Mouse (Mus musculus) R1 (cell line): ENCODE measurements at regions not wholly inside any gene's neighbourhood (a gene's known extent, or its start where the extent isn't known, plus 50 kb on each side); places are given as distances from the start of the nearest gene placed in this dataset.
A peak's percentile ranks its signal among the peaks of the same experiment; 100 is the strongest.

Experiments
- DNase-seq: peaks from one replicate; pipeline ENCODE4 v3.0.0-alpha.2; 2018; ENCODE audit warnings: low read depth, low spot score

- DNase-seq: peak; percentile 13
Observed at GRCm38 (mm10) chr1:35783427-35783826, 284.8 kb upstream of the Hs6st1 start.

- DNase-seq: no peak
Observed at GRCm38 (mm10) chr1:35786241-35786640, 282.0 kb upstream of the Hs6st1 start.

DNA sequence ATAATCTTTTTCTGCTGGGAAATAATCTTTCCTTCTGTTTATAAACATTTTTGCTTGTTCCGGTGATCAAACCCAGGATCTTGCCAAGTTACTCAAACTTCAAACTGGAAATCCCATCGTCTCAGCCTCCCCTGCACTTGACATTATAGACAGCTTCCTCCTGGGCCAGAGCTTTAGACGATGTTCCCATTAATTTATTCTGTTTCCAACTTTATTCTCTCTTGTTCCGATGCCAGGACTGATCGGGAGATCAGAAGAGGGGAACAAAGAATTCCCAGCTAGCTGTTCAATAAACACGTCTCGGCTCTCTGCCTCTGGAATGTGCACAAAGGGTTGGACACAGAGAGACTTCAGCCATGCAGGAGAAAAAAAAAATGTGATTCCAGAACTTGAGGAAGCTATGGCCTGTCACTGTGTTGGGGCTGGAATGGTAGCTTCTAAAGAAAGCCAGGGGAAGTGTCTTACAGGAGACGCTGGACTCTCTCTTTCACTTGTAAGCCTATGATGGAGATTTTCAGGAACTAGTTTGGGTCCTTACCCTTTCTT, 281.5 kb upstream of the Hs6st1 start:
- no peak for DNase-seq

DNA sequence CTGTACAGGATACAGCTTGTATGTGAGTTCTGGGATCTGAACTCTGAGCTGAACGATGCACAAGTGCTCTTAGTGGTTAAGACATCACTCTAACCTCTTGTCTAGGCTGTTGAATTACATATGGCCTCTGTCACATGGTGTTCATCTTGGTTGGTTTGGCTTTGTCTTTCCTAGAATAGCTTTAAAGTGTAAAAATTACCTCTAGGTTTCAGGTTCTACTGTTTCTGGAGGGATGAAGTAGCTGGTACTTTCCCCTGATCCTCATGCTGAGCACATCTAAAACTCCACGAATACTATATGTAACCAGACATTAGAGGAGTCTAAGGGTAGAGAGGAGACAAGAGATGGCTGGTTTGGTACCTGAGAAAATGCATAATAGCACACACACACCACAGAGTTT, 271.1 kb upstream of the Hs6st1 start:
- DNase-seq: no peak

DNA sequence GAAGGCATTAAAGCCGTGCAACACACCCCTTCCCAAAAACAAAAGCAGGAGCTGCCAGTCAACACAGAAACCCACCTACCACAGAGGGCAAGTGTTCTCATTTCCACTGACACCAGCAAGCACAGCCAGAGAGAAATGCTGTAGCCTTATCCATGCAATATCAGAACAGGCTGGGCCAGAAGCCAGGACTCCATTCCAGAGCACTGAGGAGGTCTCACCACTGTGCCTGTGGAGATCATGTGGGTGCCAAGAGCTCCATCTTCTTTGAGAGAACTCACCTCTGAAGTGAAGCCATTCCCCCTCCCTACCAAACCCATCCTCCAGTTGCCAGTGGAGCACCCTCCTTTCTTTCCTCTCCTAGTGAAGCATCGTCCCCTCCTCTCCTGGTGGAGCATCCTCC, 270.7 kb upstream of the Hs6st1 start:
- no peak for DNase-seq

DNA sequence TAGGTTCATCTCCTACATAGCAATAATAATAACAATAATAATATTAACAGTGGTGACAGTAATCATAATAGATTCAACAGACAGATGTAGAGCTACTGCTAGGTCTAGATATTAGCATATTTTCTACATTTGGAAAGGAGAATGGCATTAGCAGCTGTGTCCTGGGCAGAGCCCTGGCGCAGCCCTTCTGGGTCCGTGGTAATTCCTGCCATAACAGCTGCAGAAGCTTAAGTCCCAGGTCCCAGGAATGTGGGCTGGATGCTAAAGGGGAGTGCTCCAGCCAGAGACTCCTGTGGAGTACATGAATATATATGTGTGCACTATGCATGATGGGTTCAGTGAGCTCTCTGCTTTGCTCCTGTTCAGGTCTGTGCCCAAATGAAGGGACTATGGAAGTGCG, 262.7 kb upstream of the Hs6st1 start:
- no peak for DNase-seq

- no peak for DNase-seq
Observed at GRCm38 (mm10) chr1:35806329-35806728, 261.9 kb upstream of the Hs6st1 start.

DNA sequence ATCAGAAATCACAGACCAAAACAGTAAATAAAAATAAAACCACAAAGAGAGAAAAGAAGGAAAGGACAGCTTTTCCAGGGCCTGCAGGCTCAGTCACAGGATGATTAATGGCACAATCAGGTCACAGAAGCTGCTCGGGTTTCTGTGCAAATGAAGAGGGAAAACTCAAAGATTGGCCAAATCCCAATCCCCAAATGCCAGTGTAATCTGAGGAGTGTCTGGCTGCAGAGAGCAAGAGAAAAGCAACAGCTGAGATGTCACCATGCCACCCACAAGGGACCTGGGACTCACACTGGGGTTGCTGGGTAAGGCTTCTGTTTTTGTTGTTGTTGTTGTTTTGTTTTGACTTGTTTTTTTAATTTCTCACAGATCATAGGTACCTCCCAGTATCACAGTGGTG, 261.5 kb upstream of the Hs6st1 start:
- no peak for DNase-seq

- DNase-seq: no peak
Observed at GRCm38 (mm10) chr1:35808894-35809293, 259.3 kb upstream of the Hs6st1 start.

DNA sequence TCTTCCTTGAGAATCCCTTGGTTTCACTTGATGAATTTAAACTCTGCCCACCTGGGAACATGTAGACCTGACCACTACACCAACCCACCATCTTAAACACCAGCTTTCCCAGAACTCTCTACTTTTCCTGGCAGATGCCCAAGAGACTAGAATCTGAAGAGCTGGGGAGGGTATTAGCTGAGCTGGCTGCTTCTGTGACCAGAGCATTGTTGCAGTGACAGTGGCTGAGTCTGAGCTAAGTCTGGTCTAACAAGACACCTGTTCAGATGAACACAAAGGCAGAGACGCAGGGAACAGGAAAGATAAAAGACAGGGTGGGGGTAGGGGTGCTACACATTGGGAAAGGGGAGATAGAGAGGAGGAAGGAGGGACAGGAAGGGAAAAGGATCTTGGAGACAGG, 258.9 kb upstream of the Hs6st1 start:
- DNase-seq: no peak

DNA sequence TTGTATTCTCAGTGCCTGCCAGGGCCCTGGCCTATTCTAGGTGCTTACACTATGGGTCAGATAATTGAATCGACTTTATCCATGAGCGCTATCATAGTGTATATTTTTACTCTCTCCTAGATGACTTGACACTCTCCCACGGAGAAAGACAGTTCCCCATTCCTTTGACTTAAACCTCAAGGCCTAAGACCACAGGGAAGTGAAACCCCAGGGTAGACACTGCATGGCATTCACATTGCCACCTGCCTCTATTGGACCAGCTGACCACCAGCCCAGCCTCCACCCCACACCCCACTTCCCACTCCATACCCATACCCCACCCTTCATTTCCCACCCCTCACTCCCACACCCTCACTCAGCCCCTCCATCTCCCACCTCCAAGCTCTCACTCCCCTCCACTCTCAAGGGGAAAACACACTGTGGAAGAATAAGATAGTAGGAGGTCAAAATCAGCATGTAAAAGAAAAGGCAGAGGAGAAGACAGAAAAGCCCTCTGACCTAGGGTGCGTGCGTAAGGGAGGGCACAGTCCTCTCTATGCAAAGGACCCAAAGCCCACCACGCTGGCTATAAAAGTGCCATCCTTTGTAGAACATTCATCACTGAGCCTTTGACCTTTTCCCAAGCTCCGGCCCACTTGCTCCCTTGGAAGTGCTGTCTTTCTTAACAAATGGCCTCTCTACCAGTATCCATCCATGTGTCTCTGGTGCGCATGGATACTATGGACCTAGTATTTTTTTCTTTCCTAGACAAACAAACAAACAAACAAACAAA, 257.4 kb upstream of the Hs6st1 start:
- DNase-seq: no peak

DNA sequence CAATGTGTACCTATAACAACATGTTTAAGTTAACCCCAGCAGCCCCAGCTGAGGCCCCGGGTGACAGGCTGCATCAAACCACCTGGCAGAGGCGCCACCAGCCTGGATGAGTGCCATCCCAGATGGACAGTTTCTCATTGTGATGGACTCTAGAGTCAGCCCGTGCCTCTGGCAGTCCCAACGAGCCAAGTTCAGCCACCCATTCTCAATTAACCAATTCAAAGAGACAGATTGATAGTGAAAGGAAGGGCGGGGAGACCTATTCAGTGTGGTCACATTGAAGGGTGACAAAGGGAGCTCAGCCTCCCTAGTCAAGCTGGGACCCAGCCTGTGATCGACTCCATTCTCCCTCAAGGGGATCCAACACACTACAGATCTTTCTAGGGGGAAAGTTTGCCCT, 256.8 kb upstream of the Hs6st1 start:
- DNase-seq: no peak

GRCm38 (mm10) chr1:35811795-35812194, 256.4 kb upstream of the Hs6st1 start:
- DNase-seq: no peak

GRCm38 (mm10) chr1:35813625-35814024, 254.6 kb upstream of the Hs6st1 start:
- peak; percentile 27 for DNase-seq

GRCm38 (mm10) chr1:35814207-35814606, 254.0 kb upstream of the Hs6st1 start:
- no peak for DNase-seq

GRCm38 (mm10) chr1:35814751-35815150, 253.4 kb upstream of the Hs6st1 start:
- DNase-seq: no peak

GRCm38 (mm10) chr1:35821791-35822190, 246.4 kb upstream of the Hs6st1 start:
- DNase-seq: no peak

- DNase-seq: peak; percentile 88
Observed at GRCm38 (mm10) chr1:35822376-35823202, 245.6 kb upstream of the Hs6st1 start.

DNA sequence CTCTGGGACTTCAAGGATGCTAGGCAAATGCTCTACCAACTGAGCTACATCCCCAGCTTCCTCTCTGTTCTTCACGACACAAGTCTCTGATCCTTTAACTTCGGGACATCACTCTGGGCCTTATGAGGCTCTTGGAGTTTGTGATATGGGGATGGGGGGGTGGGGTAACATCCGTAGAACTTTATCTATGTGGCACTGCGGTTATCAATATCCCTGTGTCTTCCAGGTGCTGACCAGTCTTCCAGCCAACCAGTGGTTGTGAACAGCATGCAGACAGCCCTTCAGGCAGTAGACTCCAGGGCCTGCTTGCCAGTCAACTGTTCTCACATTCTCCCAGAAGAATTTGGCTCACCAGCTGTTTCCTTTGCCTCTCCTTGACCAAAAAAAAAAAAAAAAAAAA, 244.7 kb upstream of the Hs6st1 start:
- no peak for DNase-seq

DNA sequence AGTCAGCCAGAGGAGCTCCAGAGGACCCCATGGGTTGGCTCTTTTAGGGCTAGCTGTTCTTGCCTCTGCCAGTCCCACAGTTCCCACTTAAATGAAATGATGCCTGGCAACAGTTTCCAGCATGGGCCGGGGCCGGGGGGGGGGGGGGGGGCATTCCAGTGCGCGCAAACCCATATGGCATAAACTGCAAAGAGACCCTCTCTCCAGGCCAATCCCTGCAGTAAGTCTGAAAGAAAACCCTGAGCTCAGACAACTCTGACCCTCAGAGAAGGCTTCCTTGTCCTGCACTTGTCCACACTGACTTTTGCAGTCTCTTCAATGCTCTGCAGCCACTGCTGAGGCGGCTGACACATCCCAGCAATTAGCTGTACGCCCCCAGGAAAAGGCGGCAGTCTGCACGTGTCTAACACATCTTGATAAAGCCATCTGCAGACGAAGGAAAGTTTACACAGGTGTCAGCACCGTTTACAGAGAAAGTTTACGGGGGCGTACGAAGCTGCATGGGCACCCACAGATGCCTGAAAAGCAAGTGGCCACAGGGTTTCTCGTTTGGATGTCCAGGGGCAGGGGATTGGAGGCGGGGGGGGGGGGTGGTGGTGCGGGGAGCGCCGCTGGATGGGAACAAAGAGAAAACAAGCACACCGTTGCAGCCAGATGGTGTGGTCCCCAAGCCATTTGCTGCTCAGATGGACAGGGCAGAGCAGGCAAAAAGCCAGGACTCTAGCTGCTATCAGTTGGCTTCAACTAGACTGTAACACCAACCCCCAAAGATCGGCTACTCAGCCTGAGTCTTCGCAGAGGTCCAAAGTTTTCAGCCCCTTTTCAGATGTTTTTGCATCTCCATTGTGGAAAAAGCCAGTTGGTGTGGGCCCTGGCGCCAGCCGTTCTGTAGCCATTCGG, 244.0 kb upstream of the Hs6st1 start:
- DNase-seq: peak; percentile 25

DNA sequence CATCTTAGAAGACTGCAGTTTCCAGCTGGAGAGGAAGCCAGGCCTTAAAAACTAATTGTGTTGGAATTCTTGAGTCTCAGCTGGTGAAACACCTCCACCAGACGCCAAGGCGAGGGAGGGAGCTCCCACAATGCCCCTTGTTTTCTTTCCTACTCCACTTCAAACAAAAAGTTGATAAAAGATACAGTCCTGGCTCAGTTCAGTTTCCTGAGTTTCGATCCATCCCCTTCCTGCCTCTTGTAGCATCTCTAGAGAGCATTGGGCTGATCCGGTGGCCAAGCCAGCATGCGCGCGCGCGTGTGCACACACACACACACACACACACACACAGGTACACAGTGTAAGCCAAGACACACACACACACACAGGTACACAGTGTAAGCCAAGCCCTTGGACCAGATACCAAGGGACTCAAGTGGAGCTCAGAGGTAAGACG, 242.7 kb upstream of the Hs6st1 start:
- peak; percentile 63 for DNase-seq
